Mouse (Mus musculus) heart, postnatal 0 days (tissue): Measurements from ENCODE around the gene 2310057M21Rik.

Experiments
- CTCF ChIP-seq: IDR thresholded peaks from 2 replicates; pipeline ENCODE4 v1.5.1; 2016; ENCODE audit warnings: antibody characterized with exemption, control low read depth, low read depth
- EP300 ChIP-seq: IDR thresholded peaks from 2 replicates; pipeline ENCODE4 v1.6.1; 2016; ENCODE audit warnings: antibody characterized with exemption, low read depth

DNA sequence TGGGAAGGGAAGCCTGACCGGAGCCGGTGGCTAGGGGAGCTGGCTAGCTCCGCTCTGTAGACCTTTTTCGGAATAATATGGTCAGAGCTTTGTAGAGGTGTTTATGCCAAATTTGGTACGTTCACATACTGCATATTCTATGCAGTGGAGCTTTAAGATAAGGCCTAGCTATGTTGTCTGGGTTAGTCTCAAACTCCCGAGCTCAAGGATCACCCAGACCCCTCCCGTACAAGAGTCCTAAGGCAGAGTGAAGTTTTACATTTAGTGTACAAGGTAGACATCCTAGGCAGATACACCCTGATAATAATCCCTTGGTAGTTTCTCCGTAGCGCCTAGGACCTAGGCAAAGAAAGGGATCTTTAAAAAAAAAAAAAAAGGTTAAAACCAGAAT lies 8.9 kb upstream of the 2310057M21Rik start:
- no peak for TF ChIP-seq CTCF
- no peak for TF ChIP-seq EP300
